Mouse (Mus musculus): ENCODE measurements around the gene Tas2r119.

Tas2r119 gene

GRCm38 (mm10) chr15:32226381-32226780, 49.3 kb downstream of the Tas2r119 start:
- DNase-seq = no peak

- no peak for DNase-seq
Observed at GRCm38 (mm10) chr15:32226888-32227395, 49.9 kb downstream of the Tas2r119 start.
